Mouse (Mus musculus) heart, embryonic 11.5 days (tissue): ENCODE results near the gene Stag2. TPM values are rescaled to one million over a fixed set of nuclear protein-coding genes. Genes with fewer than 3 reads are reported as not detected.

Experiments used
- ATAC-seq: fragments of 200-750 bp; cut with Nextera tagmentation; replicated peaks from 2 replicates; pipeline ENCODE4 v1.8.0; 2017; ENCODE audit warnings: moderate library complexity; ENCODE audit not compliant: insufficient number of reproducible peaks, low FRiP score, low TSS enrichment
- H3K27ac ChIP-seq: fragments of 300-500 bp; sonication (generic); 2 replicates; pipeline ENCODE4 v1.5.1; 2014; ENCODE audit warnings: mild to moderate bottlenecking, low read depth, low read length
- H3K27me3 ChIP-seq: fragments of 300-500 bp; sonication (generic); 2 replicates; pipeline ENCODE4 v1.6.1; 2014; ENCODE audit warnings: mild to moderate bottlenecking, low read length, mixed read lengths; ENCODE audit not compliant: control insufficient read depth, insufficient read depth
- H3K36me3 ChIP-seq: fragments of 300-500 bp; sonication (generic); 2 replicates; pipeline ENCODE4 v1.6.1; 2014; ENCODE audit warnings: mild to moderate bottlenecking, low read length, moderate library complexity, mixed read lengths; ENCODE audit not compliant: control insufficient read depth, insufficient read depth
- H3K4me1 ChIP-seq: fragments of 300-500 bp; sonication (generic); 2 replicates; pipeline ENCODE4 v1.6.1; 2014; ENCODE audit warnings: low read length; ENCODE audit not compliant: control insufficient read depth, insufficient read depth
- H3K4me2 ChIP-seq: fragments of 300-500 bp; sonication (generic); 2 replicates; pipeline ENCODE4 v1.6.1; 2014; ENCODE audit warnings: mild to moderate bottlenecking, moderate library complexity
- H3K4me3 ChIP-seq: fragments of 300-500 bp; sonication (generic); 2 replicates; pipeline ENCODE4 v1.5.1; 2014; ENCODE audit warnings: low read depth, low read length
- H3K9ac ChIP-seq: fragments of 300-500 bp; sonication (generic); 2 replicates; pipeline ENCODE4 v1.6.1; 2014; ENCODE audit warnings: mild to moderate bottlenecking, low read depth, low read length, moderate library complexity
- H3K9me3 ChIP-seq: fragments of 300-500 bp; sonication (generic); replicated peaks from 2 replicates; pipeline ENCODE4 v1.6.1; 2016; ENCODE audit warnings: low read length; ENCODE audit not compliant: control insufficient read depth
- WGBS: fragments of 180-500 bp; shearing (Covaris S2); extraction: QIAGEN DNeasy Blood & Tissue Kit; methylation state at CpG from one replicate; pipeline ENCODE4 v1.1.7; 2014; ENCODE audit not compliant: insufficient replicate concordance; 5-methylcytosine and 5-hydroxymethylcytosine counted together
- polyA plus RNA-seq: library from polyadenylated mRNA; unstranded; fragments of >200 nt; fragmentation: Nextera tagmentation; extraction: Ambion mirVana; gene quantifications from 2 replicates; pipeline ENCODE4 v1.2.1, GENCODE M21; 2014

Gene Stag2
- polyA plus RNA-seq, 1 experiment from 2014 or later, result 44.3 TPM

- Histone ChIP-seq H3K36me3 (no peaks in the 10 kb centered on the region), H3K27me3 (no peaks in the 10 kb centered on the region), H3K9me3 (no peaks in the 10 kb centered on the region), H3K4me3 (no peak overlapping the region), H3K4me1 (no peaks in the 10 kb centered on the region), H3K27ac (no peak overlapping the region), H3K9ac (no peak overlapping the region), H3K4me2 (no peak overlapping the region)
- ATAC-seq, result no peak
- 55% methylated on average over 5 of the region's 5 CpGs for WGBS
These were observed 171.3 kb downstream of the Stag2 start for GRCm38 (mm10) chrX:42320424-42320823.

- Histone ChIP-seq H3K27ac (no peak overlapping the region), H3K9ac (no peak overlapping the region), H3K27me3 (no peaks in the 10 kb centered on the region), H3K9me3 (no peaks in the 10 kb centered on the region), H3K4me1 (no peaks in the 10 kb centered on the region), H3K4me3 (no peak overlapping the region), H3K36me3 (no peaks in the 10 kb centered on the region), H3K4me2 (no peak overlapping the region)
- 57% methylated on average over 9 of the region's 9 CpGs for WGBS
- ATAC-seq, result no peak
These were observed 172.2 kb downstream of the Stag2 start for GRCm38 (mm10) chrX:42321200-42321773.

GRCm38 (mm10) chrX:42324848-42325247 lies 175.7 kb downstream of the Stag2 start:
- ATAC-seq, result no peak
- H3K27ac ChIP-seq, result no peak overlapping the region
- H3K9ac ChIP-seq, result no peak overlapping the region
- no peak overlapping the region for H3K4me2 ChIP-seq
- no peaks in the 10 kb centered on the region for H3K36me3 ChIP-seq
- H3K4me3 ChIP-seq, result no peak overlapping the region
- 79% methylated on average over 3 of the region's 3 CpGs for WGBS
- H3K9me3 ChIP-seq, result no peaks in the 10 kb centered on the region
- H3K27me3 ChIP-seq, result no peaks in the 10 kb centered on the region
- no peaks in the 10 kb centered on the region for H3K4me1 ChIP-seq

Other genes with a start within 250 kb of the Stag2 start
- 64.4 and 72.5 TPM in 2 replicates for gene Thoc2, start 228.6 kb upstream of the Stag2 start, polyA plus RNA-seq
- gene Xiap, start 89.6 kb upstream of the Stag2 start, polyA plus RNA-seq, result 13.1 and 14.6 TPM in 2 replicates